ENCODE assay signal across 9 mouse cellular contexts in the genomic region with DNA sequence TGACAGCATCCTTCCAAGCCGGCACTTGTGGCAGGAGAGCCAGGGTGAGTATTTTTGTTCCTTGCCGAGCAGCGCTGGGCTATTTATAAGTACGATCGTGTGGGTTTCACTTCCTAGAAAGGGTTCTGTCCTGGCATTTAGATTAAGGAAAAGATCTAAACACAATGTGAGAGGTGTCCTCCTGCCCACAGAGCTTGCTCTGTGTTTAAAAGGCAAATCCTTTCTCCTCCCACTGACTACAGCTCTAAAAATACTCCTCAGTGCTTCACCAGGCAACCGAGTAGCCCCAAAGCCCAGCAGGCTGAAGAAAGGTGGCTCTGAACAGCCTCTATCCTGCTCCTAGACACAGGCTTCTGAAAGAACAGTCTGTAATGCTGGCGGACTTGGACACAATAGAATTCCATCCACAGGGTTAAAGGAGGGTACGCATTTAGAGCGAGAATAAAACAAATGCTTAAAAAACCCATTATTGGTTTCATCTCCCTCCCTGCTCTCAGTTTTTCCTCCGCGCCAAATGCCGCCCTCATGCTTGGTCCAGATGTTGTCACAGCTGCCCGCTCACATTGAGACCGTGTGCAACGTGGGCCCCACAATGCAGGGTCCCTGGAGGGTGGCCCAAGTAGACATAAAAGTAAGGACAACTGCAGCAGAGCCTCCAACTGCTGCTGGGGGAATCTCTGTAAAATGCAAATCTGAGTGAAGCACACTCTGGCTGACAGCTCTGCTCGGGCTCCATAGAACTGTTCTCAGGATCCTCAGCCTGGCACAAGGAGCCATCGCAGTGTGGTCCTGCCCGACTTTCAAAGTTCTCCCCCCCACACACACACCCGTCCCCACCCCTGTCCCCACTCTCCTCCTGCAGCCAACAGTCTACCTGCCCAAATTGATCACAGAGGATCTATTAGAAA.
DNase-seq lines count a peak whose midpoint lies in the region; ATAC-seq and TF ChIP-seq lines count a peak whose summit lies in the region.
"Had no signal": no experiment of that assay in that cellular context is flagged by ENCODE, and none has a peak within 500 bp of the region (broad histone marks: within the 10 kb centered on the region; RNA-seq: fewer than 3 reads in every experiment).

No protein-coding gene starts in this region.

- no peaks in the 10 kb centered on the region for H3K36me3 ChIP-seq in CH12.LX (replicated peaks in 1 of 2; ENCODE audit: control insufficient read depth in 1 of 2, insufficient read depth in 1 of 2, low read length in 1 of 2)
- H3K36me3 ChIP-seq in heart, embryonic 12.5 days: no peaks in the 10 kb centered on the region
- H3K36me3 ChIP-seq in limb, embryonic 13.5 days: no peaks in the 10 kb centered on the region

- TF ChIP-seq CTCF in CH12.LX (conservative IDR thresholded peaks at IDR 0.05 in 1 of 2, IDR thresholded peaks at IDR 0.05 in 1 of 2; ENCODE audit: low read depth in 2 of 2, low read length in 2 of 2): no peak

- intact Hi-C loops in gastrocnemius, postnatal 36 days (cut with DNase I): loop anchor here (10.0 kb wide), 2 partner anchors 578 to 748 kb away; no protein-coding TSS in a partner anchor

- no peak overlapping the region for H3K9ac ChIP-seq in CH12.LX (ENCODE audit: insufficient read depth, low read depth)
- H3K9ac ChIP-seq in heart, embryonic 12.5 days: no peak overlapping the region
- H3K9ac ChIP-seq in limb, embryonic 13.5 days: 0 out of 2 replicates have a peak overlapping the region, but pooled peaks have one; percentile 19

- ATAC-seq in frontal cortex, adult (ENCODE audit: low TSS enrichment): peak; percentile 93
- ATAC-seq in heart, embryonic 12.5 days (ENCODE audit: insufficient number of reproducible peaks, low FRiP score): 0 out of 2 replicates have a peak, but pooled peaks have one; percentile 36
- ATAC-seq in limb, embryonic 13.5 days (ENCODE audit: low FRiP score, low read depth): no peak
- no peak for ATAC-seq in erythroid progenitor cell, adult 5-6 weeks (replicated peaks; ENCODE audit: low FRiP score, poor library complexity, severe bottlenecking)

- H3K4me3 ChIP-seq in CH12.LX (replicated peaks in 1 of 3; ENCODE audit: low read depth in 2 of 3, low read length in 2 of 3, poor library complexity in 1 of 3): no peak overlapping the region
- peak overlapping the region; percentile 22 for H3K4me3 ChIP-seq in heart, embryonic 12.5 days
- peak overlapping the region; percentile 10 for H3K4me3 ChIP-seq in limb, embryonic 13.5 days

- no peak overlapping the region for H3K27ac ChIP-seq in CH12.LX (ENCODE audit: insufficient read depth, low read depth)
- H3K27ac ChIP-seq in heart, embryonic 12.5 days (ENCODE audit: poor library complexity, severe bottlenecking): peak overlapping the region; percentile 54
- H3K27ac ChIP-seq in limb, embryonic 13.5 days: peak overlapping the region; percentile 85

- H3K4me1 ChIP-seq in CH12.LX (ENCODE audit: control insufficient read depth in 1 of 2, insufficient read depth in 2 of 2): peaks cover 0 to 11% of the 10 kb centered on the region in 2 experiments; a peak in 2 of 4 replicates
- H3K4me1 ChIP-seq in heart, embryonic 12.5 days (replicated peaks): peaks cover 26% of the 10 kb centered on the region
- H3K4me1 ChIP-seq in limb, embryonic 13.5 days: peaks cover 70% of the 10 kb centered on the region

- 44% methylated on average over 19 of the region's 19 CpGs for WGBS in heart, embryonic 12.5 days
- WGBS in limb, embryonic 13.5 days: 29% methylated on average over 19 of the region's 19 CpGs

- no peak for TF ChIP-seq RAD21 in CH12.LX (IDR thresholded peaks at IDR 0.05; ENCODE audit: low read depth, low read length)

- dilution Hi-C loops in CH12.LX (cut with MboI; ENCODE audit: extremely low pct_ligation_motif_present, extremely low pct_unique_long_range_greater_than_20kb, low sequenced_read_pairs): no loop called here

- H3K9me3 ChIP-seq in CH12.LX (replicated peaks; ENCODE audit: low read length): no peaks in the 10 kb centered on the region
- H3K9me3 ChIP-seq in heart, embryonic 12.5 days (replicated peaks): no peaks in the 10 kb centered on the region
- no peaks in the 10 kb centered on the region for H3K9me3 ChIP-seq in limb, embryonic 13.5 days

- DNase-seq in frontal cortex, postnatal 10 days (ENCODE audit: low spot score in 2 of 2): no peak
- DNase-seq in CH12.LX (ENCODE audit: extremely low read depth) (peak; percentile 6), liver (no peak)
- DNase-seq in gastrocnemius, postnatal 36 days: no peak
- DNase-seq: kidney, postnatal 36 days had no signal

- peak overlapping the region; percentile 90 for H3K4me2 ChIP-seq in CH12.LX (ENCODE audit: insufficient read depth, low read depth, poor library complexity, severe bottlenecking)
- peak overlapping the region; percentile 45 for H3K4me2 ChIP-seq in heart, embryonic 12.5 days
- H3K4me2 ChIP-seq in limb, embryonic 13.5 days (replicated peaks): peak overlapping the region; percentile 45

- TF ChIP-seq POLR2A in CH12.LX (IDR thresholded peaks at IDR 0.05; ENCODE audit: low read depth, low read length): no peak

- in situ Hi-C loops in CH12.LX (cut with MboI; ENCODE audit: low pct_ligation_motif_present, low pct_unique_long_range_greater_than_20kb, low sequenced_read_pairs): no loop called here

- peaks cover 83% of the 10 kb centered on the region for H3K27me3 ChIP-seq in CH12.LX (replicated peaks)
- H3K27me3 ChIP-seq in heart, embryonic 12.5 days (replicated peaks): peaks cover 54% of the 10 kb centered on the region
- peaks cover 20% of the 10 kb centered on the region for H3K27me3 ChIP-seq in limb, embryonic 13.5 days

- H3K79me2 ChIP-seq in CH12.LX (replicated peaks; ENCODE audit: control insufficient read depth, extremely low read depth, insufficient read depth, poor library complexity, severe bottlenecking): no peaks in the 10 kb centered on the region

- no peak for TF ChIP-seq EP300 in CH12.LX (IDR thresholded peaks at IDR 0.05; ENCODE audit: low read length)

TF ChIP-seq in CH12.LX, 34 proteins besides CTCF, POLR2A, EP300 and RAD21:
- TF ChIP-seq GABPA (IDR thresholded peaks at IDR 0.05; ENCODE audit: insufficient replicate concordance, low read depth, low read length) (no peak), TCF12 (IDR thresholded peaks at IDR 0.05; ENCODE audit: low read depth, low read length) (no peak), JUN (IDR thresholded peaks at IDR 0.05; ENCODE audit: insufficient read depth, low read depth, low read length) (no peak), MAFK (IDR thresholded peaks at IDR 0.05; ENCODE audit: insufficient replicate concordance, low read length) (no peak), NRF1 (IDR thresholded peaks at IDR 0.05; ENCODE audit: low read depth, low read length) (no peak), IRF4 (IDR thresholded peaks at IDR 0.05; ENCODE audit: low read depth, low read length) (0 out of 2 replicates have a peak, but pooled peaks have one; percentile 32), USF2 (conservative IDR thresholded peaks at IDR 0.05; ENCODE audit: low read depth, low read length) (no peak), RCOR1 (conservative IDR thresholded peaks at IDR 0.05; ENCODE audit: low read depth, low read length) (no peak), MAX (IDR thresholded peaks at IDR 0.05; ENCODE audit: low read length) (no peak), E2F4 (IDR thresholded peaks at IDR 0.05; ENCODE audit: insufficient replicate concordance, low read depth, low read length) (no peak), CHD1 (IDR thresholded peaks at IDR 0.05; ENCODE audit: low read depth, low read length) (no peak), CHD2 (IDR thresholded peaks at IDR 0.05; ENCODE audit: low read length) (no peak), MEF2A (IDR thresholded peaks at IDR 0.05; ENCODE audit: borderline replicate concordance, low read depth, low read length) (peak; percentile 45; the same call in 1 of the 2 replicates), SIN3A (IDR thresholded peaks at IDR 0.05; ENCODE audit: low read length) (no peak), ZNF384 (IDR thresholded peaks at IDR 0.05; ENCODE audit: low read depth, low read length) (no peak), HCFC1 (IDR thresholded peaks at IDR 0.05; ENCODE audit: low read depth, low read length) (no peak)
TF ChIP-seq in CH12.LX: peak in this region for 2.

Comparison
In these comparisons a context has a peak if more than half of its experiments do, and no peak if none do; other contexts are left out.
1. ATAC-seq: peak in frontal cortex, adult (single experiment) and heart, embryonic 12.5 days (single experiment); none in limb, embryonic 13.5 days (single experiment) and erythroid progenitor cell, adult 5-6 weeks (single experiment).
2. H3K4me3 ChIP-seq: peak in heart, embryonic 12.5 days (single experiment) and limb, embryonic 13.5 days (single experiment); none in CH12.LX (0 of 3).
3. Peak in every context shown above with its lines, with median percentiles within 50 percentile points of each other: H3K4me2 ChIP-seq.